In genomic region chr5:136810539-136811374, GRCm38 (mm10) we compare ENCODE assay signal across 8 mouse cellular contexts.
DNase-seq lines count a peak whose midpoint lies in the region; ATAC-seq lines count a peak whose summit lies in the region.

No protein-coding gene starts in this region.

- no peak overlapping the region for H3K27ac ChIP-seq in heart, embryonic 11.5 days (ENCODE audit: low read depth, low read length)

- WGBS in heart, embryonic 11.5 days (ENCODE audit: insufficient replicate concordance) = 56% methylated on average over 30 of the region's 30 CpGs

- no peaks in the 10 kb centered on the region for H3K27me3 ChIP-seq in heart, embryonic 11.5 days (ENCODE audit: control insufficient read depth, insufficient read depth, low read length)

- DNase-seq in heart, adult 9 months (ENCODE audit: low spot score in 2 of 2) = no peak
- DNase-seq in embryo, embryonic 10 days (ENCODE audit: low spot score) = peak; percentile 75
- DNase-seq in heart, postnatal 14 days = peak; percentile 9 to 30
- DNase-seq in lung, postnatal 4 days = peak; percentile 15 to 59
- DNase-seq in T-cell, adult 2 months (ENCODE audit: low spot score) = no peak
- DNase-seq in Muller cell, postnatal 12 days (ENCODE audit: inconsistent ontology term) = no peak
- no peak for DNase-seq in left cerebral cortex, postnatal 36 days (ENCODE audit: low spot score in 2 of 2)

- H3K4me2 ChIP-seq in heart, embryonic 11.5 days = peak overlapping the region; percentile 2; the same call in 1 of the 2 replicates

- H3K9ac ChIP-seq in heart, embryonic 11.5 days (ENCODE audit: low read depth, low read length) = no peak overlapping the region

- no peak for ATAC-seq in heart, embryonic 11.5 days (replicated peaks; ENCODE audit: insufficient number of reproducible peaks, low FRiP score, low TSS enrichment)

- intact Hi-C loops in heart, postnatal 14 days (cut with DNase I) = no loop called here
- intact Hi-C loops in left cerebral cortex, postnatal 36 days (cut with DNase I) = no loop called here

- H3K36me3 ChIP-seq in heart, embryonic 11.5 days (ENCODE audit: control insufficient read depth, insufficient read depth, low read length) = no peaks in the 10 kb centered on the region

- no peaks in the 10 kb centered on the region for H3K9me3 ChIP-seq in heart, embryonic 11.5 days (replicated peaks; ENCODE audit: control insufficient read depth, low read length)

- H3K4me3 ChIP-seq in heart, embryonic 11.5 days (ENCODE audit: low read depth, low read length) = no peak overlapping the region

- peaks cover 5% of the 10 kb centered on the region; the same call in 1 of the 2 replicates for H3K4me1 ChIP-seq in heart, embryonic 11.5 days (ENCODE audit: control insufficient read depth, insufficient read depth, low read length)

Comparison
In these comparisons a context has a peak if more than half of its experiments do, and no peak if none do; other contexts are left out.
1. DNase-seq: peak in embryo, embryonic 10 days (single experiment), heart, postnatal 14 days (2 of 2) and lung, postnatal 4 days (2 of 2); none in heart, adult 9 months (0 of 2), T-cell, adult 2 months (single experiment), Muller cell, postnatal 12 days (single experiment) and left cerebral cortex, postnatal 36 days (0 of 2).